Mouse (Mus musculus): Measurements from ENCODE around the gene Sult3a1.

- TF ChIP-seq POLR2A (IDR thresholded peaks at IDR 0.05; ENCODE audit: low read depth, low read length): no peak
- no peak for TF ChIP-seq CTCF (conservative IDR thresholded peaks at IDR 0.05 in 1 of 2, IDR thresholded peaks at IDR 0.05 in 1 of 2; ENCODE audit: low read depth in 2 of 2, low read length in 2 of 2)
- TF ChIP-seq JUN (IDR thresholded peaks at IDR 0.05; ENCODE audit: insufficient read depth, low read depth, low read length): no peak
- TF ChIP-seq USF1 (IDR thresholded peaks at IDR 0.05; ENCODE audit: low read depth, low read length): no peak
- no peak for TF ChIP-seq EP300 (IDR thresholded peaks at IDR 0.05; ENCODE audit: low read length)
- no peak for TF ChIP-seq CHD2 (IDR thresholded peaks at IDR 0.05; ENCODE audit: low read length)
- no peak for TF ChIP-seq MXI1 (IDR thresholded peaks at IDR 0.05; ENCODE audit: low read depth, low read length)
- TF ChIP-seq NRF1 (IDR thresholded peaks at IDR 0.05; ENCODE audit: low read depth, low read length): no peak
- no peak for TF ChIP-seq HCFC1 (IDR thresholded peaks at IDR 0.05; ENCODE audit: low read depth, low read length)
Observed at GRCm38 (mm10) chr10:33816923-33817322, 40.6 kb upstream of the Sult3a1 start.

All from CH12.LX (cell line).